16 mouse cellular contexts compared by ENCODE assay signal in the genomic region with DNA sequence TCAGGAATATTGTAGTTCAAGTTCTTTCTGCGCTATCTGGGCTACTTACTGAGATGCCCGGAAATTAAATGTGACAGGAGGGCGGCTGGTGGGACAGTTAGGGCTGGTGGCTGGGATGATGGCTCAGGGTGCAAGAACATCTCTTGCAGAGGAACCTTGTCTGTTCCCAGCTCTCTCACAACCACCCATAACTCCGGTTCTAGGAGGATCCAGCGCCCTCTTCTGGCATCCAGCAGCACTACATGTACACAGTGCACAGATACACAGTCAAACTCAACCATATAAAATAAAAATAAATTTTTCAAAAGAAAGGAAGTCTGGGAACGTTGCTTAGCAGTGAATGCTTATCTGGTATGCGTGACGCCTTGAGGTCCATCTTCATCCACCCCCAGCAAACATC. TPM values are rescaled to one million over a fixed set of nuclear protein-coding genes. Genes with fewer than 3 reads are reported as not detected.
A peak's percentile ranks its signal among the peaks of the same experiment; 100 is the strongest.
DNase-seq lines count a peak whose midpoint lies in the region; ATAC-seq and TF ChIP-seq lines count a peak whose summit lies in the region.
"Had no signal": no experiment of that assay in that cellular context is flagged by ENCODE, and none has a peak within 500 bp of the region (broad histone marks: within the 10 kb centered on the region; RNA-seq: fewer than 3 reads in every experiment).

No protein-coding gene starts in this region.

- no peaks in the 10 kb centered on the region for H3K36me3 ChIP-seq in kidney, postnatal 0 days (ENCODE audit: insufficient read depth, low read length)
- no peaks in the 10 kb centered on the region for H3K36me3 ChIP-seq in limb, embryonic 10.5 days
- H3K36me3 ChIP-seq: embryonic facial prominence, embryonic 15.5 days; G1E; midbrain, embryonic 10.5 days; stomach, embryonic 15.5 days had no signal

- H3K9ac ChIP-seq in kidney, postnatal 0 days (ENCODE audit: low read depth, low read length), result no peak overlapping the region
- H3K9ac ChIP-seq: embryonic facial prominence, embryonic 15.5 days; stomach, embryonic 15.5 days had no signal

- no peak overlapping the region for H3K4me2 ChIP-seq in kidney, postnatal 0 days (ENCODE audit: low read length)
- H3K4me2 ChIP-seq: embryonic facial prominence, embryonic 15.5 days had no signal

- H3K4me3 ChIP-seq in kidney, postnatal 0 days (replicated peaks; ENCODE audit: low read depth, low read length), result no peak overlapping the region
- H3K4me3 ChIP-seq in limb, embryonic 10.5 days, result no peak overlapping the region
- H3K4me3 ChIP-seq: embryonic facial prominence, embryonic 15.5 days; midbrain, embryonic 10.5 days; stomach, embryonic 15.5 days had no signal

- H3K9me3 ChIP-seq in kidney, postnatal 0 days (replicated peaks; ENCODE audit: low read length), result no peaks in the 10 kb centered on the region
- H3K9me3 ChIP-seq in limb, embryonic 10.5 days (replicated peaks), result no peaks in the 10 kb centered on the region
- H3K9me3 ChIP-seq: embryonic facial prominence, embryonic 15.5 days; midbrain, embryonic 10.5 days; stomach, embryonic 15.5 days had no signal

- no peak for DNase-seq in kidney, postnatal 0 days (ENCODE audit: low spot score)
- no peak for DNase-seq in kidney, postnatal 25 days
- DNase-seq in thymus, postnatal 14 days, result peak; percentile 34
- no peak for DNase-seq in thymus, postnatal 0 days (ENCODE audit: low spot score)
- no peak for DNase-seq in brain, embryonic 14.5 days (ENCODE audit: low read depth)
- DNase-seq in testis, postnatal 14 days (ENCODE audit: low spot score), result peak; percentile 54
- DNase-seq in limb, embryonic 10.5 days (ENCODE audit: low spot score), result no peak
- DNase-seq: heart, postnatal 14 days had no signal

- TF ChIP-seq CTCF in kidney, postnatal 0 days (IDR thresholded peaks at IDR 0.05; ENCODE audit: low read depth), result peak; percentile 43; the same call in 1 of the 2 replicates
- peak; percentile 26; the same call in 1 of the 2 replicates for TF ChIP-seq CTCF in brain, embryonic 14.5 days (IDR thresholded peaks at IDR 0.05; ENCODE audit: borderline replicate concordance, extremely low read depth, insufficient read depth, insufficient read length)

- no peaks in the 10 kb centered on the region for H3K4me1 ChIP-seq in kidney, postnatal 0 days (replicated peaks; ENCODE audit: insufficient read depth, low read length)
- no peaks in the 10 kb centered on the region for H3K4me1 ChIP-seq in limb, embryonic 10.5 days
- H3K4me1 ChIP-seq: embryonic facial prominence, embryonic 15.5 days; stomach, embryonic 15.5 days had no signal

- WGBS in kidney, postnatal 0 days, result 51% methylated on average over 8 of the region's 8 CpGs
- WGBS in limb, embryonic 10.5 days, result 37% methylated on average over 8 of the region's 8 CpGs

- no peak overlapping the region for H3K27ac ChIP-seq in kidney, postnatal 0 days
- H3K27ac ChIP-seq in limb, embryonic 10.5 days, result no peak overlapping the region
- H3K27ac ChIP-seq: embryonic facial prominence, embryonic 15.5 days; midbrain, embryonic 10.5 days; stomach, embryonic 15.5 days had no signal

- no peaks in the 10 kb centered on the region for H3K27me3 ChIP-seq in kidney, postnatal 0 days (ENCODE audit: insufficient read depth, low read length)
- peaks cover 35% of the 10 kb centered on the region for H3K27me3 ChIP-seq in limb, embryonic 10.5 days (ENCODE audit: low read depth, poor library complexity, severe bottlenecking)
- H3K27me3 ChIP-seq: stomach, embryonic 15.5 days had no signal

- TF ChIP-seq POLR2A in brain, embryonic 14.5 days (IDR thresholded peaks at IDR 0.05; ENCODE audit: borderline replicate concordance, extremely low read depth, insufficient read depth, insufficient read length, poor library complexity, severe bottlenecking), result no peak

- ATAC-seq in kidney, postnatal 0 days (replicated peaks; ENCODE audit: low FRiP score, low read depth), result no peak
- ATAC-seq: forebrain, embryonic 16.5 days; hindbrain, embryonic 16.5 days had no signal

RNA-seq across cellular contexts. Expression of gene Slc25a41, which starts 2.5 kb away (rescaled TPM):
- not detected in 2 replicates for polyA plus RNA-seq in kidney, postnatal 0 days (2015; fragmentation: Nextera tagmentation; extraction: Ambion mirVana)
- 0.10 TPM in 1 of 2 replicates, not detected in the other for polyA plus RNA-seq in thymus, postnatal 0 days (2015; fragmentation: Nextera tagmentation; extraction: Ambion mirVana)
- 0.12 and 0.16 TPM in 2 replicates for polyA plus RNA-seq in brain, embryonic 14.5 days (2012; rRNA removed)
- not detected in 2 replicates for polyA plus RNA-seq in limb, embryonic 10.5 days (2016; fragmentation: Nextera tagmentation; extraction: Ambion mirVana)
- polyA plus RNA-seq: embryonic facial prominence, embryonic 15.5 days; forebrain, embryonic 16.5 days; G1E; hindbrain, embryonic 16.5 days; liver, embryonic 16.5 days; stomach, embryonic 15.5 days had no signal

RNA-seq across cellular contexts. Expression of gene Khsrp, which starts 7.7 kb away (rescaled TPM):
- polyA plus RNA-seq in kidney, postnatal 0 days (2015; fragmentation: Nextera tagmentation; extraction: Ambion mirVana), result 35.6 and 36.2 TPM in 2 replicates
- 37.5 and 42.3 TPM in 2 replicates for polyA plus RNA-seq in thymus, postnatal 0 days (2015; fragmentation: Nextera tagmentation; extraction: Ambion mirVana)
- 112 and 116 TPM in 2 replicates for polyA plus RNA-seq in brain, embryonic 14.5 days (2012; rRNA removed)
- 47.0 and 48.8 TPM in 2 replicates for polyA plus RNA-seq in limb, embryonic 10.5 days (2016; fragmentation: Nextera tagmentation; extraction: Ambion mirVana)

RNA-seq across cellular contexts. Expression of gene Crb3, which starts 19.9 kb away (rescaled TPM):
- polyA plus RNA-seq in kidney, postnatal 0 days (2015; fragmentation: Nextera tagmentation; extraction: Ambion mirVana), result 82.4 and 90.9 TPM in 2 replicates
- 1.6 and 2.7 TPM in 2 replicates for polyA plus RNA-seq in thymus, postnatal 0 days (2015; fragmentation: Nextera tagmentation; extraction: Ambion mirVana)
- 2.5 and 3.2 TPM in 2 replicates for polyA plus RNA-seq in brain, embryonic 14.5 days (2012; rRNA removed)
- polyA plus RNA-seq in limb, embryonic 10.5 days (2016; fragmentation: Nextera tagmentation; extraction: Ambion mirVana), result 1.9 and 2.7 TPM in 2 replicates

RNA-seq across cellular contexts. Expression of gene Slc25a23, which starts 20.7 kb away (rescaled TPM):
- polyA plus RNA-seq in kidney, postnatal 0 days (2015; fragmentation: Nextera tagmentation; extraction: Ambion mirVana), result 10.2 and 10.7 TPM in 2 replicates
- 8.3 and 8.8 TPM in 2 replicates for polyA plus RNA-seq in thymus, postnatal 0 days (2015; fragmentation: Nextera tagmentation; extraction: Ambion mirVana)
- 71.2 and 111 TPM in 2 replicates for polyA plus RNA-seq in brain, embryonic 14.5 days (2012; rRNA removed)
- polyA plus RNA-seq in limb, embryonic 10.5 days (2016; fragmentation: Nextera tagmentation; extraction: Ambion mirVana), result 2.5 and 3.9 TPM in 2 replicates

RNA-seq across cellular contexts. Expression of gene Gm17949, which starts 27.7 kb away (rescaled TPM):
- 0.38 TPM in 1 of 2 replicates, not detected in the other for polyA plus RNA-seq in kidney, postnatal 0 days (2015; fragmentation: Nextera tagmentation; extraction: Ambion mirVana)
- polyA plus RNA-seq in thymus, postnatal 0 days (2015; fragmentation: Nextera tagmentation; extraction: Ambion mirVana), result 0.42 and 0.53 TPM in 2 replicates
- polyA plus RNA-seq in brain, embryonic 14.5 days (2012; rRNA removed), result 0.08 TPM in 1 of 2 replicates, not detected in the other
- polyA plus RNA-seq in limb, embryonic 10.5 days (2016; fragmentation: Nextera tagmentation; extraction: Ambion mirVana), result 0.20 and 0.45 TPM in 2 replicates
- polyA plus RNA-seq: cortical plate, adult 2 months had no signal

Comparison
In these comparisons a context has a peak if more than half of its experiments do, and no peak if none do; other contexts are left out.
1. DNase-seq: peak in thymus, postnatal 14 days (single experiment) and testis, postnatal 14 days (single experiment); none in kidney, postnatal 0 days (single experiment), kidney, postnatal 25 days (0 of 2), thymus, postnatal 0 days (single experiment), brain, embryonic 14.5 days (single experiment) and limb, embryonic 10.5 days (single experiment).
2. RNA of gene Crb3, which starts 19.9 kb away (polyA plus RNA-seq): 82.4 to 90.9 TPM in kidney, postnatal 0 days; 2.5 to 3.2 TPM in brain, embryonic 14.5 days, 1.6 to 2.7 TPM in thymus, postnatal 0 days and 1.9 to 2.7 TPM in limb, embryonic 10.5 days; every median in the first group is over 10 times any median in the second.